Mouse (Mus musculus) c-Kit-positive CD71-negative TER-119-negative erythroid progenitor cells, embryonic 14.5 days (primary cell): Measurements from ENCODE around the gene Ip6k1.

Experiments
- DNase-seq: peaks from one replicate; pipeline ENCODE4 v3.0.0-alpha.2; 2013; ENCODE audit warnings: low read depth

Ip6k1 gene

GRCm38 (mm10) chr9:108095949-108096712 lies 93.8 kb downstream of the Ip6k1 start:
- no peak for DNase-seq
